Mouse (Mus musculus) gastrocnemius, adult 2 months (tissue): ENCODE results near the gene Tmem203. TPM values are rescaled to one million over a fixed set of nuclear protein-coding genes. Genes with fewer than 3 reads are reported as not detected.
A peak's percentile ranks its signal among the peaks of the same experiment; 100 is the strongest.

Experiments
- DNase-seq: peaks from one replicate; pipeline ENCODE4 v3.0.0; 2022
- H3K27ac ChIP-seq: fragments of 200-600 bp; 2 replicates; pipeline ENCODE4 v1.8.1; 2022; ENCODE audit warnings: mild to moderate bottlenecking
- H3K4me3 ChIP-seq: fragments of 200-600 bp; 2 replicates; pipeline ENCODE4 v1.8.1; 2022; ENCODE audit warnings: mild to moderate bottlenecking, moderate library complexity
- CTCF ChIP-seq: fragments of 200-600 bp; IDR thresholded peaks from 2 replicates; pipeline ENCODE4 v1.8.1; 2022; ENCODE audit warnings: antibody characterized with exemption, mild to moderate bottlenecking, moderate library complexity
- intact Hi-C: fragments of 180-260 bp; cut with DNase I; formaldehyde crosslinking; loops from one replicate; pipeline ENCODE4 v1.15.1; 2025
- long read RNA-seq, 2 experiments: library from polyadenylated mRNA; stranded (forward); transcript quantifications; one replicate each; pipeline ENCODE4 v2.0.0; 2021
- total RNA-seq, 2 experiments: library from RNA; stranded (reverse); gene quantifications; 2 replicates each; pipeline ENCODE4 v1.2.3; 2021

Tmem203 gene
- 10 to 100 TPM; 11.4 to 12.6 TPM for total RNA-seq
- long read RNA-seq, experiment 1, transcript Tmem203-201 (1 exons, 854 nt) = major isoform, 17 of 17 reads
- long read RNA-seq, experiment 1, partial matches to known transcripts = 0 of 17 reads
- long read RNA-seq, experiment 1, other reads (novel, unspliced or antisense) = 0 of 17 reads
- long read RNA-seq, experiment 2, transcript Tmem203-201 (1 exons, 854 nt) = major isoform, 21 of 21 reads
- long read RNA-seq, experiment 2, partial matches to known transcripts = 0 of 21 reads
- long read RNA-seq, experiment 2, other reads (novel, unspliced or antisense) = 0 of 21 reads

DNA sequence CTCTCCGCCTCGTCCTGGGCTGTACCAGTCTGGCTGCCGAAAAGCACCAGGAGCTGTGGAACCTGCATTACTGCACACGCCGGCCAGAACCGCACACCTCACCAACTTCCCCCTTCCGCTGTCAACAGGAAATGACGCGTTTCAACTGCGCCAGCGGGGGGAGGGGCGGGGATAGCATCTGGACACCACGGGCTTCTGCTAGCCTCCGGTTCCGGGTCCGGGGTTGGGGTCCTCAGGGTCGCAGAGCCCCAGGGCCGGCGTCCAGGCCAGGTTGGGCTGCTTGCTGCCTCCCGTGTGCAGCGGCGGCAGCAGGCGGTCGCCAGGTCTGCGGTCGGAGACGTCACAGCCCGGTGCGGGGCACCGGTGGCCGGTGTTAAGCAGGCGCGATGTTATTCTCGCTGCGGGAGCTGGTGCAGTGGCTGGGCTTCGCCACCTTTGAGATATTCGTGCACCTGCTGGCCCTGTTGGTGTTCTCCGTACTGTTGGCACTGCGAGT is at the start of gene Tmem203:
Gene Tmem203 (plus strand): TSS at position 156 of the 496 bp plus-strand sequence.
- peak; percentile 89 for DNase-seq
- intact Hi-C loops = loop anchor here (1.0 to 10.0 kb wide), 4 partner anchors 27 to 131 kb away; partner anchors contain the start of gene Man1b1
- no peak for TF ChIP-seq CTCF
- Histone ChIP-seq H3K4me3 (peak within 1 kb of the TSS; percentile 86), H3K27ac (peak within 1 kb of the TSS; percentile 97)

DNA sequence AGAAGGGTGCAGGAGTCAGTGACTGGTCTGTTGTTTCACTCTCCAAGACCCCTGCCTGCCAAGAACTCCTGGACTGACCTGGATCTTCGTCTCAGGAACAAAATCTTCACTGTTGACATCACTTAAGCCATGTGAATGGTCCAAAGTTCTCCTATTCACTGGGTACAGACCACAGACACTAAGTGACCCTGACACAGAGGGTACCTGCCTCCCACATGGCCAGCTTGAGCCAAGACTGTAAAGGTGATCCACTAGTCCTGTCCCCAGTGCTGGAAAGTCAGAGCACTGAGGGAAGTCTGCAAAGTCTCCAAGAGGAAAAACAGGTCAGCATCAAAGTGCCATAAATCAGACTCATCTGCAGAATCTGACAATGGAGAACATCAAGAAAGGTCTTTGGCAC is 47.6 kb upstream of the Tmem203 start:
- DNase-seq = no peak
- intact Hi-C loops = no loop called here
- TF ChIP-seq CTCF = no peak
- Histone ChIP-seq H3K4me3 (no peak overlapping the region), H3K27ac (no peak overlapping the region)

DNA sequence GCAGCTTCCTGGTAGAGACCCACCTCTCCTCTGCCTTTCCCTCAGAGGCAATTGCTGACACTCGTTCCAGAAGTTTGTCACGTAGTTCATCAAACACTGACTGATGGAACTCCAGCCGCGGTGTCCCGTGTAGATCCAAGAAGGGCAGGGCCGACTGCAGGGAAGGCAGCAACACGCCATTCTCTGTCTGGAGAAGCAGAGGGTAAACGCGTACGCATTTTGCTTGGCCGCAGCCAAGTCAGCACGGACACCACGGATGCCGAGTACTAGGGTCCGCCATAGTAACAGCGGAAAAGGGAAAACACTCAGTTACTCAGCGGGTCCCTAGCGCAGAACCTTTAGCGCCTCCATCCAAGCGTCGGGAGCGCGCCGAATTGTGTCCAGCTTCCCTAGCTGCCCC is 44.6 kb upstream of the Tmem203 start:
- Histone ChIP-seq H3K4me3 (peak overlapping the region; percentile 99), H3K27ac (peak overlapping the region; percentile 97)
- DNase-seq = no peak
- intact Hi-C loops = no loop called here
- TF ChIP-seq CTCF = no peak

DNA sequence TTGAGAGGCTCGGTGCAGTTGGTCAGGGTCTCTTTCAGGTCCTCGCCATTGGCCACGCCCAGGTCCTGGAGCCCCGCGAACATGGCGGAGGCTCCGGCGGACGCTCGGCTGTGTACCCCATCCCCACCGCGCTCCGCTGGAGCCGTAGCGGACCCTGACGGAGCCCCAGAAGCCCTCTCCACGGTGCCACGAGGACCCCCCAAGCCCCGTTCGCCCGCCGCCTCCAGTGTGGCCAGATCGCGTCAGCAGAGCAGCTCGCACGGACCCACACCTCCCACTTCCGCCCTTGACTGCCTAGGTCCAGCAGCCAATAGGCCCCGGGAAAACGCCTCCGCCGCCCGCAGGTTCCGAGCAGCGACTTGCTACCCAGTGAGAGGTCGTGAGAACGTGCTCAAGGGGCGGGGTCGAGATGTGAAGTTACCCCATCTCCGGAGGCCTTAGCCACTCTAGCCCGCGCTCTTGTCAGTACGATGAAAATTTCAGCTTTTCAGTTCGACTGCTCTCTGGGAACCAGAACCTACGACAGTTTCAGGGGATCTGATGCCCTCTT is 44.0 kb upstream of the Tmem203 start, which contains the start of gene Nelfb:
Gene Nelfb (minus strand): TSS at position 369 of the 550 bp plus-strand sequence.
- Histone ChIP-seq H3K4me3 (peak within 1 kb of the TSS; percentile 99), H3K27ac (peak within 1 kb of the TSS; percentile 97)
- DNase-seq = peak; percentile 93
- TF ChIP-seq CTCF = no peak
- intact Hi-C loops = no loop called here

DNA sequence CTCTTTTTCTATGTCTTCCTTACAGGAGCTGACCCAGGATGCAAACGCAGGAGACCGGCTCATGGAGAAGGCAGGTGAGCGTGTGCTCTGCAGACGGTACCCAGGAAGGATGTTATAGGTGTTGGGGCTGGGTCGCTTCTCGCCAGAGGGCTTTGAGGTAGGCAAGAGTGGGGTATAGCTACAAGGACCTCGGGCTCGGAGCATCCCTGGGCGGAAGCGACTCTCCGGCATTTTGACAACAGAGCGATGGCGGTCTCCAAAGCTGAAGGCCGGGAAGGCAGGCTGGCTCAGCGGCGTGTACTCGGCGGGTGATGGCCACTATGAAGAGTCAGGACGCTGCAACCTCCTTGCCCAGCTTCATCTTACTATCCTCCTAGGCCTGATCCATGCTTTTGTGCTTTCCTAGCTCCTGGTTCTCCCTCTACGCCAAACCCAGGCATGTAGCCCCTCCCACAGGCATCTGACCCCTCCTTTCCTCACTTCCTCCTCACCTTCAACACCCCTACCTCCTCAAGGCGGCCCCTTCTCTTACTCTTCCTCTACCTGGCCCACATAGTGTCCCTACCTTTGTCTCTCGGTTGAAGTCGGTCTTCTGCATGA is 41.9 kb upstream of the Tmem203 start:
- no peak overlapping the region for H3K27ac ChIP-seq
- no peak for DNase-seq
- H3K4me3 ChIP-seq = no peak overlapping the region
- intact Hi-C loops = no loop called here
- no peak for TF ChIP-seq CTCF

DNA sequence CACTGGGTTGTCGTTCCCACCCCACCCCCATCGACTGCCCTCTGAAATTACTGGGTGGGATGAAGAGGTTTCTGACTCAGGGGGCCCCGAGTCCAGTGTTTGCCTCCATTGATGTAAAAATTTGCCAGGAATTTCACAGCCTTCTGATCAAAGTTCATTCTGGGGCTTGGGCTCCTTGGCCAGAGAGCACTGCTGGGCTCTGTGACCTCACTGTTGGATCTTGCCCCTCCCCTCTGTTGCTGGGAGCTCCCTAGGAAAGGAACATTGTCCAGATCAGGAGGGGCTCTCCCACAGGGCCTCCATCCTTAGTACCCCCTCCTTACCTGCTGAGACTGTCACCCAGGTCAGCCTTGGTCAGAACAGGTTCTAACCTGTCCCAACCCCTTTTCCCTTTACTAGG is 40.8 kb upstream of the Tmem203 start, which contains the start of gene Stpg3:
Gene Stpg3 (minus strand): TSS at position 194 of the 400 bp plus-strand sequence.
- H3K4me3 ChIP-seq = no peak within 1 kb of the TSS
- no peak for DNase-seq
- intact Hi-C loops = no loop called here
- no peak within 1 kb of the TSS for H3K27ac ChIP-seq
- TF ChIP-seq CTCF = no peak

DNA sequence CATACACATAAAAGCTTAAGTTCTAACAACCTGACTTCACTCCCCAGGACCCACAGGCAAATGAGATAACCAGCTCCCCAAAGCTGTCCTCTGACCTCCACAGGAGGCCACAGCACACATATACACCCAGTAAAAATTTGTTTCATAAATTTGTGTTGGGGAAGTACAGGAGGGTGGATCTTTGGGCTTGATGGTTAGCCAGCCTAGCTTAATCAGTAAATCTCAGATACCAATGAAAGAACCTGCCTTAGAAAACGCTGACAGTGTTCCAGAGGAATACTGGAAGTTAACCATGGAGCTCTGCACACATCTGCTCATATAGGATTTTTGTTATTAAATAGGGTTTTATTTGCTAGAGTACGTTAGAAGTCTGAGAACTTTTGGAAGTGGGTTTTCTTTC is 37.6 kb upstream of the Tmem203 start:
- no peak for DNase-seq
- intact Hi-C loops = no loop called here
- TF ChIP-seq CTCF = no peak
- Histone ChIP-seq H3K4me3 (no peak overlapping the region), H3K27ac (no peak overlapping the region)

DNA sequence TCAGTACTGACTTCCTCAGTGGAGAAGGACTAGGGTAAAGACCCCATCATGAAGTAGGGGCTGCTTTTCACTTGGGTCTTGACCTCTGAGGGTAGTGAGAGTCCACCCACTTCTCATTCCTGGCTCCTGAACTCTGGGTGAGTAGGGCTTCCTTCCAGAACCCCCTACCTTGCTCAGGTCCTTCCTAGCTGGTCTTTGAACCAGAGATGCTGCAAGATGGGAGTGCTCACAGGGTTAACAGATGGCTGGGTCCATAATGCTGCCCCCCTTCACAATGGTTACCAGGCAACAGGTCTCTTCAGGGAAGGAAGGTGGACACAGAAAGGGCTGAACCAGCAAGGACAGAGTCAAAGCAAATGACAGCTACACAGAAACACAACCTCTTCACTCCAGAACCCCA is 36.8 kb upstream of the Tmem203 start, which contains the start of gene Fam166a:
Gene Fam166a (plus strand): TSS at position 301 of the 400 bp plus-strand sequence.
- intact Hi-C loops = no loop called here
- Histone ChIP-seq H3K27ac (no peak within 1 kb of the TSS), H3K4me3 (no peak within 1 kb of the TSS)
- DNase-seq = no peak
- TF ChIP-seq CTCF = no peak

DNA sequence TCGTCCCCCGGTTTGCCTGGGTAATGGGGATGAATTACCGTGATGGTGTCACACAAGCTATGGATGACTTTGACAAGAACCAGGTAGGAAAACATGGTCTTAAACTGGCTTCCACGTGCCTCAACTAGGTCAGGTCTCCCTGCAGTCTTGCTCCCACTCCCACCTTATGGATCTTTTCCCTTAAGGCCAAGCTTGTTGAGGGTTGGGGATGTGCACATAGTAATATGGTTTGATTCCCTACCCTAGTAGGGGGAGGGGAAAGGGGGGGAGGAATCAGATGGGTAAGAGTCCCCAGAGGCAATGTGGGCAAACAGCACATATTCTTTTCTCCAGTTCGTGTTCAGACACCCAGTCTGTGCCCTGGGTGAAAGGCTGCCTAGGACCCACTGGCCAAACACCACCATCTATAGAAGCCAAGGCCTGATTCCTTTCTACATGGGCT is 33.9 kb upstream of the Tmem203 start:
- no peak for TF ChIP-seq CTCF
- no peak for DNase-seq
- Histone ChIP-seq H3K4me3 (peak overlapping the region; percentile 51), H3K27ac (peak overlapping the region; percentile 41; the same call in 1 of the 2 replicates)
- intact Hi-C loops = no loop called here

DNA sequence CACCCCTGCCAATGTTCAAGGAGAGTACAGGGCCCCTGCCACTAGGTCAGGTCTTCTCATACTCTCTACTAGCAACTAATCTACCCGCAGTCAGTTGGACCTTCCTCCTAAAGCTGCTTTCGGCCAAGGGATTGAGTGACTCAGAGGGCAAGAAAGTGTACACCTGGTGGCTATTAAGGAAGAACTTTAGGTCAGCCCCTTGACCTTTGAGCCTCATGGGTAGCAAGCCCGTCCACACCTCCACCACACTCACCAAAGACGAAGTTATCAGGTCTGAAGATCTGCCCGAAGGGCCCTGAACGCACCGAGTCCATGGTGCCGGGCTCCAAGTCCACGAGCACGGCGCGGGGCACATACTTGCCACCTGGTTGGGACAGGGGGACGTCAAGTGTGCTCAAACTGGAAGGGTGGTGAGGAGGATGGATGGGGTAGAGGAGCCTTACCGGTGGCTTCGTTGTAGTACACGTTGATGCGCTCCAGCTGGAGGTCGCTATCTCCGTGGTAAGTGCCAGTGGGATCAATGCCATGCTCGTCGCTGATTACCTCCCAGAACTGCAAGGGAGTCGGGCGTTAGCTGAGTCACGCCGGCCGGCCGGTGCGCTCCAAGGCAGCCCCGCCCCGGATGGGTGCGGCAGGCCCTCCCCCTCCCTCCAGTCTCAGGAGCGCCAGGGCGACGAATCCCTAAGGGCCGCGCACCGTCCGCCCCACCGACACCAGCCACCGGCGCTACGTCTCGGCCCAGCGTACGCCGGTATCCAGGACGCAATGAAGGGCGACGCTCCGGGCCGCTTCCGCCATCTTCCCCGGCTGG is 31.4 kb upstream of the Tmem203 start:
- no peak for TF ChIP-seq CTCF
- peak overlapping the region; percentile 97 for H3K27ac ChIP-seq
- H3K4me3 ChIP-seq = peak overlapping the region; percentile 93
- intact Hi-C loops = no loop called here
- peak; percentile 94 for DNase-seq

DNA sequence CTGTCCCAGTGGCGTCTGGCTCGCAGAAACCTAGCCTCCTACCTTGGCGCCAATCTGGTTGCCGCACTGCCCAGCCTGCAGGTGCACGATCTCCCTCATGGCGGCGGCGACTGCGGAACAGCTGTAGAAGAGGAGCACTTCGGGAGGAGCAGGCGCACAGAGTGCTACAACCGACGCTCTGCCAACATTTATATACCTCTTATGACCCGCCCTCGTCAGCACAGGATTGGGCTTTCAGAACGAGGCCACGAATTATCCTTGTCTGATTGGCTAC is 30.8 kb upstream of the Tmem203 start, which contains the start of gene Tubb4b:
Gene Tubb4b (minus strand): TSS at position 211 of the 274 bp plus-strand sequence.
- intact Hi-C loops = no loop called here

More for the DNA sequence above, 30.8 kb upstream of the Tmem203 start, which contains the start of gene Tubb4b:
- peak within 1 kb of the TSS; percentile 98 for H3K27ac ChIP-seq
- H3K4me3 ChIP-seq = peak within 1 kb of the TSS; percentile 93
- DNase-seq = no peak
- peak; percentile 37; the same call in 1 of the 2 replicates for TF ChIP-seq CTCF
